Mouse (Mus musculus): ENCODE data around the gene Rin1. TPM values are rescaled to one million over a fixed set of nuclear protein-coding genes. Genes with fewer than 3 reads are reported as not detected.

Rin1 gene
- polyA plus RNA-seq, 1 experiment from 2014 or later, result 4.0 TPM

DNA sequence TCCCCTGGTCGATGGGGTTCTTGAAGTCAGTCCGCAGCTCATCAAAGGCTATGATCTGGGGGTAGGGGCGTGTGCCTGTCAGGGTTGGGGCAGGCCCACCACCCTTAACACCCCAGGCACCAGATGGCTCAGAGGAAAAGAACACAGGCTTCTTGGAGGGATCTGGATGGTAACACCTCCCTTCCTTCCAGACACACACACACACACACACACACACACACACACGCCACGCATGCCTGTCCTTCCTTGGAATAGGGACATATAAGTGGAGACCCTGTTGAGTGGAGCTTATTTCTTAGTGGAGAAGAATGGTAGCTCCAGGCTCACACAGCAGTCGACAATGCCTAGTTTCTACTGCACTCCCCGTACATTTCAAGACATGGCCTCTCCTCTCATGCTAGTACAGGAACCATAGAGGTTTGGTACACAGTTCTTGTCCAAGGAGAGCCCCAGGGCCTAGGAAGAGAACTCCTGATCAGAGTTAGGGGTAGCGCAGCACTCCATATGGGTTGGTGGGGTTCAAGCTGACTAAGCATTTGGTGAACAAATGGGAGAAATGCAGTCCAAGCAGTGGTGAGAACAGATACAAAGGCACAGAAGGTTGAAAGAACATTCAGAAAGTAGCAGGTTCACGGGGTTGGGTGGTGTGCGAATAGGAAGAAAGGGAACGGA lies 44.6 kb downstream of the Rin1 start:
- no peaks in the 10 kb centered on the region for H3K9me3 ChIP-seq
- WGBS, result 47% methylated on average over 11 of the region's 11 CpGs
- H3K27ac ChIP-seq, result no peak overlapping the region
- peak overlapping the region; percentile 22; the same call in 1 of the 2 replicates for H3K4me3 ChIP-seq
- peaks cover 63% of the 10 kb centered on the region for H3K4me1 ChIP-seq
- no peaks in the 10 kb centered on the region; the same call in 1 of the 2 replicates for H3K27me3 ChIP-seq (ENCODE audit: insufficient read depth, poor library complexity, severe bottlenecking)
- peaks cover 41% of the 10 kb centered on the region for H3K36me3 ChIP-seq
- no peak for DNase-seq (ENCODE audit: low spot score)

DNA sequence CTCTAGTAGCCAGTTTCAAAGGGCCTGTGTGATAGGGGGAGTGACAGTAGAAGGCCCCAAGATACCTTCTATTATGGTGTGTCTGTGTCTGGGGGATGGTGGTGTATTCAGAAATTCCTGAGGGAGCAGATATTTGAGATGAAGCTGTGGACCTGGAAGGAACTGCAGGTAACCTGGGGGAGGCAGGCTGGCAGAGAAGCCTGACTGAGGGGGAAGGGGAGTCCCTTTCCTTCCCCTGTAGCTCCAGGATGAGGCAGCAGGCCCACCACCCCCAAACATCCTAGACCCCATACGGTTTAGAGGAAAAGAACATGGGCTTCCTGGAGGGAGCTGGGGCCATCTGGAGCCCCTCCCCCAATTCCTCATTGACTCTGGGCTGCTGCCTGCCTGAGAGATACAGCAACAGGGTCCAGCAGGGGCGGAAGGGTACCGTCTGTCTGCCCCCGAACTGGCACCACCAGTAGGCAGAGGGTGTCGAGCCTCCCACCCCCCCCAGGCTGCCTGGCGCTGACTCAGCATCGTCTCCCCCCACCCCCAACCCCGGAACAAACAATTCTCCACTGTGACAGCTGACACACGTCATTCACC lies 45.7 kb downstream of the Rin1 start:
- 9% methylated on average over 9 of the region's 9 CpGs for WGBS
- Histone ChIP-seq H3K27ac (peak overlapping the region; percentile 36; the same call in 1 of the 2 replicates), H3K9me3 (no peaks in the 10 kb centered on the region), H3K27me3 (ENCODE audit: insufficient read depth, poor library complexity, severe bottlenecking) (no peaks in the 10 kb centered on the region; the same call in 1 of the 2 replicates), H3K36me3 (peaks cover 43% of the 10 kb centered on the region), H3K4me1 (peaks cover 66% of the 10 kb centered on the region), H3K4me3 (peak overlapping the region; percentile 22)
- no peak for DNase-seq (ENCODE audit: low spot score)

DNA sequence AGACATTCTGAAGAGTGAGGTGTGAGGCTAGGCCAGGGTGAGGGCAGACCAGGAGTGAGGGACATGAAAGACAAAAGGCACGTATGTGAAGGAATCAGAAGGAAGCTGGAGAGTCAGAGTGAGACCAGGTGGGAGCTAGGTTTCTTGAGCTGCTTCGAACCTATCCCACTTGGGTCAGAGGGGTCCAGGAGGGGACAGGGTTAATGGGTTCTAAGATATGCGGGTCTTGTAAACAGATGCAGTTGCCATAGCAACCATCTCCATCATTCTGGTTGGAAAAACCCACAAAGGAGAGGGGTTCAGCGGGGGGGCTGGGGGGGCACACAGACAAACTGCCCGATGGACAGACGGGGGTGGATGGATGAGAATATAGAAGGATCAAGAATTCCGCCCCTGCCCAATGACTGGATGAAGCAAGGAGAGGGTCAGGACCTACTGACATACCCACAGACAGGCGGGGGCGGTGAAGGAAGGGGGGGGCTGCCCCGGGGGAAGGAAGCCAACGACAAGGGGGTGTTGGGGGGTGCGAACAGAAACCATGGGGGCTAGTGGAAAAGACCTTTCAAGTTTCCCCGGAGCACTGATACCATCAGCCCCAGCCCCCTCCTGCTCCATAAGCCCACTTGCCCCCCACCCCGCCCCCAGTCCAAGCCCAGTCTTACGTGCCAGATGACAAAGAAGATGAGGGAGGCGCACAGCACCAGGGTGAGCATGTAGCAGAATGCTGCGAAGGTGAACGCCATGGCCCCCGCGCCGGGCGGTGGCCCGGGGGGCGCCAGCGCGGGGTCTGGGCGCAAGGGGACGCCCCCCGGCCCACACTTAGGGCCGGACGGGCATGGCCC lies 47.5 kb downstream of the Rin1 start:
- DNase-seq (ENCODE audit: low spot score), result no peak
- Histone ChIP-seq H3K27me3 (ENCODE audit: insufficient read depth, poor library complexity, severe bottlenecking) (no peaks in the 10 kb centered on the region; the same call in 1 of the 2 replicates), H3K4me1 (peaks cover 66% of the 10 kb centered on the region), H3K36me3 (peaks cover 43% of the 10 kb centered on the region), H3K27ac (peak overlapping the region; percentile 84), H3K4me3 (peak overlapping the region; percentile 71), H3K9me3 (no peaks in the 10 kb centered on the region)
- WGBS, result 4% methylated on average over 31 of the region's 31 CpGs

DNA sequence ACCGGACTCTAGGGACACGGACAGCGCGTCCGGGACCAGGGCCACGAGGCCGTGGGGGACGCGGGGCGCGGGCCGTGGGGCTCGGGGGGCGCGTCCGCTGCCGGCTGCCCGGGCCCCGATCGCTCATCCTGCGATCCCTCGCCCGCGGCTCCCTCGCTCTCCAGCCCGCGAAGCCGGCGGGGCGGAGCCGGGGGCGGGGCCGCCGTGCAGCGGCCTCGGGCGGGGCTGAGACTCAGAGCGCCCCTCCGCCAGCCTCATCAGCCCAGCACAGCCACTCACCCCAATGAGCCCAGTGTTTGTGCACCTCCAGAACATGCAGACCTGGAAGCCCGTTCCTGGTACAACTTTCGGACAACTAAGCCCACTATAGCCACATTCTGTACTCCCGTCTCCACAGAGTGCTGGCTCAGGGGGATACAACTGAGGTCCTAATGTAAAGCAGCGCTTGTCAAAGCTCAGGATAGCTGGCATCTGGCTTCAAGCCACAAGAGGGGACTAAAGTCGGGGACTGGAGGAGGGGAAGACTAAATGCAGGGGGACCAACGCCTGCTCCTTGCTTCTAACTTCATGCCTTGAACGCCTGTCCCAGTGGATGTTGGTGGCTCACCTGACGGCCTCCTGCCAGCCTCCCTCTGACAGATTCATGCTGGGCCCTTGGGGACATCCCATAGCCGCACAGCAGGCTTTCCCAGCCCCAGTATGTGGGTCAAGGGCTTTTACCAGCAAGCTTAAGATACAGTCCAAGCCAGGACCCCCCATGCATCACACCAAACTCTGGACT lies 48.3 kb downstream of the Rin1 start, which contains the start of gene Cnih2:
Gene Cnih2 (minus strand): TSS at position 159 of the 781 bp plus-strand sequence.
- no peaks in the 10 kb centered on the region for H3K9me3 ChIP-seq
- H3K27me3 ChIP-seq (ENCODE audit: insufficient read depth, poor library complexity, severe bottlenecking), result no peaks in the 10 kb centered on the region; the same call in 1 of the 2 replicates
- peak within 1 kb of the TSS; percentile 71 for H3K4me3 ChIP-seq
- WGBS, result 4% methylated on average over 27 of the region's 48 CpGs
- peaks cover 64% of the 10 kb centered on the region for H3K4me1 ChIP-seq
- no peak for DNase-seq (ENCODE audit: low spot score)
- H3K36me3 ChIP-seq, result peaks cover 44% of the 10 kb centered on the region
- H3K27ac ChIP-seq, result peak within 1 kb of the TSS; percentile 84

DNA sequence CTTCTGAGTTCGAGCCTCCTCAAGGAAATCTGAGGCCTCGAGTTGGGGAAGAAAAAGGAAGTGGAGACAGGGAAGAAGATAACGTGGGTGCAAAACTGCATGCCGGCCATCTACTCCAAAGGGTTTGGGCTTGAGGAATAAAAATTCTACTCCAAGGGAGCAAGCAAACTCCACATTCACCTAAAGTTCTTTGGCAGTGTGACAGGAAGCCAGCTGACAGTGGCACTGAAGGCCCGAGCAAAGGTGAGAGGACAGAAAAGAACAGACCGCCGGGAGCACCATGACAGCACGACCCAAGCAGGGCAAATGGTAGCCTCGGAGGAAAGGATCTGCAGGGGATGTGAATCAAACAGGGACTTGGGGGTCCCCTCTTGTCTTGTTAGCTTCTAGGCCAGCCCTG lies 55.8 kb downstream of the Rin1 start:
- 15% methylated on average over 9 of the region's 9 CpGs for WGBS

More for the DNA sequence above, 55.8 kb downstream of the Rin1 start:
- DNase-seq (ENCODE audit: low spot score), result no peak
- H3K27me3 ChIP-seq (ENCODE audit: insufficient read depth, poor library complexity, severe bottlenecking), result no peaks in the 10 kb centered on the region
- peaks cover 76% of the 10 kb centered on the region for H3K36me3 ChIP-seq
- H3K4me3 ChIP-seq, result peak overlapping the region; percentile 90
- no peaks in the 10 kb centered on the region for H3K9me3 ChIP-seq
- H3K27ac ChIP-seq, result peak overlapping the region; percentile 98
- peaks cover 37% of the 10 kb centered on the region for H3K4me1 ChIP-seq

Other genes starting within 250 kb of the Rin1 start
- gene Gm21992, start 238.9 kb upstream of the Rin1 start, polyA plus RNA-seq (2016; fragmentation: Nextera tagmentation; extraction: Ambion mirVana), result 21.5 and 23.0 TPM in 2 replicates
- gene Rbm14, start 238.8 kb upstream of the Rin1 start, polyA plus RNA-seq (2016; fragmentation: Nextera tagmentation; extraction: Ambion mirVana), result 78.0 and 92.7 TPM in 2 replicates
- 39.7 and 54.2 TPM in 2 replicates for gene Ccs, start 211.1 kb upstream of the Rin1 start, polyA plus RNA-seq (2016; fragmentation: Nextera tagmentation; extraction: Ambion mirVana)
- gene Ccdc87, start 211.1 kb upstream of the Rin1 start, polyA plus RNA-seq (2016; fragmentation: Nextera tagmentation; extraction: Ambion mirVana), result 0.17 TPM in 1 of 2 replicates, not detected in the other
- gene Ctsf, start 195.4 kb upstream of the Rin1 start, polyA plus RNA-seq (2016; fragmentation: Nextera tagmentation; extraction: Ambion mirVana), result 30.3 and 32.2 TPM in 2 replicates
- 6.8 and 9.9 TPM in 2 replicates for gene Actn3, start 172.6 kb upstream of the Rin1 start, polyA plus RNA-seq (2016; fragmentation: Nextera tagmentation; extraction: Ambion mirVana)
- gene Zdhhc24, start 171.8 kb upstream of the Rin1 start, polyA plus RNA-seq (2016; fragmentation: Nextera tagmentation; extraction: Ambion mirVana), result 10.2 and 12.3 TPM in 2 replicates
- 3.1 and 3.2 TPM in 2 replicates for gene Bbs1, start 143.9 kb upstream of the Rin1 start, polyA plus RNA-seq (2016; fragmentation: Nextera tagmentation; extraction: Ambion mirVana)
- gene Dpp3, start 122.2 kb upstream of the Rin1 start, polyA plus RNA-seq (2016; fragmentation: Nextera tagmentation; extraction: Ambion mirVana), result 155 and 156 TPM in 2 replicates
- gene Peli3, start 107.4 kb upstream of the Rin1 start, polyA plus RNA-seq (2016; fragmentation: Nextera tagmentation; extraction: Ambion mirVana), result 0.32 and 1.0 TPM in 2 replicates
- gene Mrpl11, start 88.3 kb upstream of the Rin1 start, polyA plus RNA-seq (2016; fragmentation: Nextera tagmentation; extraction: Ambion mirVana), result 128 and 142 TPM in 2 replicates
- 0.24 and 0.34 TPM in 2 replicates for gene Npas4, start 60.2 kb upstream of the Rin1 start, polyA plus RNA-seq (2016; fragmentation: Nextera tagmentation; extraction: Ambion mirVana)
- 7.6 and 12.0 TPM in 2 replicates for gene Slc29a2, start 26.6 kb upstream of the Rin1 start, polyA plus RNA-seq (2016; fragmentation: Nextera tagmentation; extraction: Ambion mirVana)
- gene B4gat1, start 11.7 kb upstream of the Rin1 start, polyA plus RNA-seq (2016; fragmentation: Nextera tagmentation; extraction: Ambion mirVana), result 42.8 and 47.8 TPM in 2 replicates
- gene AC124502.3, start 11.6 kb upstream of the Rin1 start, polyA plus RNA-seq (2016; fragmentation: Nextera tagmentation; extraction: Ambion mirVana), result 1.6 and 2.5 TPM in 2 replicates
- 47.1 and 58.1 TPM in 2 replicates for gene Brms1, start 9.1 kb upstream of the Rin1 start, polyA plus RNA-seq (2016; fragmentation: Nextera tagmentation; extraction: Ambion mirVana)
- gene Cd248, start 17.6 kb downstream of the Rin1 start, polyA plus RNA-seq (2016; fragmentation: Nextera tagmentation; extraction: Ambion mirVana), result 19.0 and 43.4 TPM in 2 replicates
- gene Tmem151a, start 35.0 kb downstream of the Rin1 start, polyA plus RNA-seq (2016; fragmentation: Nextera tagmentation; extraction: Ambion mirVana), result 6.4 and 7.6 TPM in 2 replicates
- gene Yif1a, start 38.1 kb downstream of the Rin1 start, polyA plus RNA-seq (2016; fragmentation: Nextera tagmentation; extraction: Ambion mirVana), result 94.9 and 104 TPM in 2 replicates
- gene Cnih2, start 48.0 kb downstream of the Rin1 start, polyA plus RNA-seq (2016; fragmentation: Nextera tagmentation; extraction: Ambion mirVana), result 4.6 and 12.7 TPM in 2 replicates
- gene Rab1b, start 56.6 kb downstream of the Rin1 start, polyA plus RNA-seq (2016; fragmentation: Nextera tagmentation; extraction: Ambion mirVana), result 261 and 263 TPM in 2 replicates
- gene Klc2, start 68.1 kb downstream of the Rin1 start, polyA plus RNA-seq (2016; fragmentation: Nextera tagmentation; extraction: Ambion mirVana), result 23.7 and 27.0 TPM in 2 replicates
- gene Pacs1, start 222.6 kb downstream of the Rin1 start, polyA plus RNA-seq (2016; fragmentation: Nextera tagmentation; extraction: Ambion mirVana), result 23.1 and 23.4 TPM in 2 replicates
- 261 and 313 TPM in 2 replicates for gene Sf3b2, start 245.0 kb downstream of the Rin1 start, polyA plus RNA-seq (2016; fragmentation: Nextera tagmentation; extraction: Ambion mirVana)
- 2.8 and 4.5 TPM in 2 replicates for gene Gal3st3, start 247.8 kb downstream of the Rin1 start, polyA plus RNA-seq (2016; fragmentation: Nextera tagmentation; extraction: Ambion mirVana)

All from heart, embryonic 10.5 days (tissue).